Mouse (Mus musculus): Measurements from ENCODE around the gene Vmn2r36.
"Not testable (repeated sequence)": the region's sequence is repeated elsewhere in the genome, so short reads cannot be mapped to it uniquely, and the experiment has no call there.

The Vmn2r36 gene

DNA sequence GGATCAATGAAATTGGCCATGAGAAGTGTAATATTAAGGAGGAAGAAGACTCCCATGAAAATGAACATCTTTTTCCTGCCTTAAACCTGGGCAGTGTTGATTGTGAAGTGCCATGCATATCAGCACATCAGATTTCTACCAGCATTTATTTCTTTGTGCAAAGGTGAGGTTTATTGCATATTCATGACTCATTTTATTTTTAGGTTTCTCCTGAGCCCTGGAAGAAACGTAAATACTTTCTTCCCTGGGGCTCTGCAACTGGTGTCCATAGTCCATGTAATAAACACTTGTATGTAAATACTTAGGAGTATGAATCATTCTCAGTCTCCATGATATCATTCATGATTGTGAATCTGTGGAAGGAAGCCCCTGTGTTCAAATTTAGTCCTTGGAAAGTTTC, at the start of gene Vmn2r36:
Vmn2r36 (minus strand) TSS at position 101 of the 400 bp plus-strand sequence.
- not testable (repeated sequence) for H3K27me3 ChIP-seq (ENCODE audit: control insufficient read depth, insufficient read depth, low read length, poor library complexity, severe bottlenecking); DNase-seq (ENCODE audit: low read depth, low spot score); H3K36me3 ChIP-seq (ENCODE audit: control insufficient read depth, insufficient read depth, low read length, poor library complexity, severe bottlenecking)

Data from splenic B cell, adult 2 months (primary cell).